Mouse (Mus musculus): ENCODE results near the gene Clns1a.

DNA sequence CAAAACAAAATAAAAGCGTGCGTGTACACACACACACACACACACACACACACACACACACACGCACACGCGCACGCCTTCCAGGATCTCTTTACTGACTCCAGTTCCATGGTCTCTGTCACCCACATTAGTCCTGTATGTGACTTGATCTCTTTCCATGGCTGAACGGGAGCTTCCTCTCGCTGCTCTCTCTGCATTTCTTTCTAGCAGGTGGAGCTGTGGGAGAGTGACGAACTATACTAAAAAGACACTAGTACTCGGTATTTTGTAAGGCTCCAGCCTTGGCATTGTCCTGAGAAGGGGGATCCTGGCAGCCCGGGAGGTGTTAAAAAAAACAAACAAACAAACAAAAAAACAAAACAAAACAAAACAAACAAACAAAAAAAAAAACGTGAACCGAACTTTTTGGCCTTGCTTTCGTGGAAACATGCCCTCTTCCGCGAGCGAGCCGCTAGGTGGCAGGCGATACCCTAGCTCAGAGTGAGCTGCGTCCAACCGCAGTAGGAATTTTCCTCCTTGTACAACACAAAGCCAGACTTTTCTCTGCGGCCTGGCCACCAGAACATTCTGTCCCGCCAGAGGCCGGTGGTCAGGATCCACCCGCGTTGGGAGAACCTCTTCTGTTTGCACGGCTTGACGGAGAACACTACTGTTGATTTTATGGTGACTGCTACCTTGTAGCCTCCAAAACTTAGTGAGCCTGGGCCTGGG is 51.5 kb downstream of the Clns1a start:
- TF ChIP-seq ZC3H11A (IDR thresholded peaks at IDR 0.05; ENCODE audit: borderline replicate concordance, low read depth, low read length) (peak; percentile 83; the same call in 1 of the 2 replicates), CHD2 (IDR thresholded peaks at IDR 0.05; ENCODE audit: low read depth, low read length) (no peak), MAFK (IDR thresholded peaks at IDR 0.05; ENCODE audit: insufficient read depth, low read depth, low read length) (no peak), ZNF384 (IDR thresholded peaks at IDR 0.05; ENCODE audit: low read depth, low read length) (peak; percentile 56; the same call in 1 of the 2 replicates)

Data from ES-E14 (cell line).